Mouse (Mus musculus): ENCODE results near the gene Slc35d1. TPM values are rescaled to one million over a fixed set of nuclear protein-coding genes. Genes with fewer than 3 reads are reported as not detected.
A peak's percentile ranks its signal among the peaks of the same experiment; 100 is the strongest.
"Not testable (repeated sequence)": the region's sequence is repeated elsewhere in the genome, so short reads cannot be mapped to it uniquely, and the experiment has no call there.

Slc35d1 gene
- total RNA-seq, 4 experiments from 2014 or later, result 8.5 to 10.8 (median 10.5) TPM

DNA sequence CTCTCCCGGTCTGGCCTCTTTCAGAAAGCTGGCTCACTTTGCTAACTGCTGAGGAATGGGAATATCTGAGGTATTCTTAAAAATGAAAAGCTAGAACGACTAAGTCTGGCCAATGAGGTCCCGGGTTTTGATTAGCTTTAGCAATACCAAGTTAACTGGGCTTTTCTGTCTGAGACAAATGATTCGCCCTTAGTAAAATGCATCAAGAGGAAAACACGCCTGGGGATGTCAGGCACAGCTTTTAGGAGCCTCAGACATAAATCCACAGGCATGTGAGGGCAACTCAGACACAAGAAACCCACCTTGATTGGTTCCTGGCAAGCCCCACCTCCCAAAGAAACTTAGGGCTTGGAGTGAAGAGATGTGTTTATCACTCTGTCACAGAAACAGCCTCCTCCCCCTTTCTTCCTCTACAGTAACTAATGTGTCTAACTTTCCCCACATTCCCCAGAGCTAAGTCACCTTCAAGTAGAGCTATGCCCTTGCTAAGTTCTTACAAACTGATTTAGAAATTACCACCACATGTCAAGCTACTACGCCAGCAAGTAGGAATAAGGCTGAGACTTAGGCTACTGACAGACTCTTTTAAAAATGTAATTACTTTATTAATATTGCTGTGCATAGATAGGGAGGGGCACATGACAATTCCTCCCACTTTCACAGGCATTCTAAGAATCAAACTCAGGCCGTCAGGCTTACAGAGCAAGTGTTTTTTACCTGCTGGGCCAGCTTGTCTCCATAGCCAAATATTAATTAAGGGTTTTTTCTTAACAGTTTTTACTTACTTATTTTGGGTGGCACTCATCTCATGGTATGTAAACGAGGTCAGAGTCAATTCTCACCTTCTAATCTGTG is 26.0 kb downstream of the Slc35d1 start:
- DNase-seq (ENCODE audit: low spot score in 2 of 2), result no peak

GRCm38 (mm10) chr4:103180300-103180888 is 34.6 kb downstream of the Slc35d1 start:
- DNase-seq (ENCODE audit: low spot score in 2 of 2), result no peak

GRCm38 (mm10) chr4:103179581-103179980 is 35.4 kb downstream of the Slc35d1 start:
- DNase-seq (ENCODE audit: low spot score in 2 of 2), result peak in 1 of 2 experiments; percentile 12

DNA sequence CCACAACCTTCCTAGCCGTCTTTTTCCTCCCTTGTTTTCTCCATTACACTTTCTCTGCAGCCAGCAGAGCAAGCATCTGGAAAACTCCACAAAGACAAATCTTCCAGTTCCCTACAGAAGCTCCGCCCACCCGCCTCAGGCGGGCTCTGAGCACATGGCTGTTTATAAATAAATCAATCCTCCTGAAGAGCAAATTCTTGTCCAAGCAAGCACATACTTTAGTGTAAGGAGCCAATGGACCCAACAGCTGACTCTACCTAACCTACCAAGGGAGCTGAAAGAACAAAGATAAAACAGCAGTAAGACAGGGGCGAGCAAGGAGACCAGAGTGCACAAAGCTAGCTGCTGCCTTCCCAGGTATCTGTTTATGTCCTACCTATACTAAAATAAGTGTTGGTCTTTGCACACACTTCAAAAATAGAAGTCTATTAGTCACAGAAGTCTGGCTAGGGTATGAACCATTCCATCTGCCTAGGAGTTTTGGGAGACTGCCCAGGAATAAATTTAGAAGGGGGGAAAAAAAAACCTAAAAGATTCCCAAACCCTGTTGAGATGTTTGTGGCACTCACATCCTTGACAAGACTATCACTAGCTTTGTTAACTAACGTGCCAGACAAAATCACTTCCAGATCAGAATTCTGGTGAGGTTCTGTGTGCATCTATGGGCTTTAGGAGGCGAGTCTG is 36.2 kb downstream of the Slc35d1 start:
- DNase-seq (ENCODE audit: low spot score in 2 of 2), result peak in 1 of 2 experiments; percentile 70

DNA sequence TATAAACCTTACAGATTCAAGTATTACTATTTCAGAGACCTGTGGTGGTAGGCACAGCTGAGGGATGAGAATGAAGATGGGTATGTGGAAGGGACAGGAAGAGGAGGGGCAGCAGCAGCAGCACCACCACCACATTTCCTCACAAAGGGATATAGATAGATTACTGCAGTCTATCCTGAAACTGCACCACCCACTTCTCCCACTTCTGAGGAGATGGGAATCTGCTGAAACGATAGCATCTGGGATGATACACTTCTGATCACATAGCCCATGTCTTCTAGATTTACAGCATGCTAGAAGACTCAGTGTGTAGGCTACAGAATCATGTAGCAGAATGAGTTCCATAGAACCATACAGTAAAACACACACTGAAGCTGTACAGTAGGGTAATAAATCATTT is 37.3 kb downstream of the Slc35d1 start:
- no peak for DNase-seq (ENCODE audit: low spot score in 2 of 2)

DNA sequence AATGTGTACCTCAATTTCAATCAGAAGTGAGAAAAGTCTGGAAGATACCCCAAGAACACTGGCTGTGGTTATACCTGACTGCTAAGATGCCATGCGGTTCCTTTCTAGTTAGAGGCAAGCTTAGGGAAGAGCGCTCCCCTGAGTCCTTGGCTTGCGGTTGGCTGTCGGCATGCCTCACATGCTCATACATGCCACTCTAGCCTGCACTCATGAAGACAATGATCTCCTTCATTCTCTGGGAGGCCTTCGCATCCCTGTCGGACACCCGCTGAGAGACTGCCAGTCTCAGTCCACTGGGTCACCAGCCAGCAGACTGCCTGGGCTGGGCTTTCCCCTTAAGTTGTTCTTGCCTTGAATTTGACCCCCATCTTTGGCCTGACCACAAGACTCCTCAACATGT is 41.0 kb downstream of the Slc35d1 start:
- DNase-seq (ENCODE audit: low spot score in 2 of 2), result no peak

GRCm38 (mm10) chr4:103173507-103173906 is 41.5 kb downstream of the Slc35d1 start:
- no peak for DNase-seq (ENCODE audit: low spot score in 2 of 2)

GRCm38 (mm10) chr4:103171256-103171655 is 43.7 kb downstream of the Slc35d1 start:
- peak in 1 of 2 experiments; percentile 19 for DNase-seq (ENCODE audit: low spot score in 2 of 2)

DNA sequence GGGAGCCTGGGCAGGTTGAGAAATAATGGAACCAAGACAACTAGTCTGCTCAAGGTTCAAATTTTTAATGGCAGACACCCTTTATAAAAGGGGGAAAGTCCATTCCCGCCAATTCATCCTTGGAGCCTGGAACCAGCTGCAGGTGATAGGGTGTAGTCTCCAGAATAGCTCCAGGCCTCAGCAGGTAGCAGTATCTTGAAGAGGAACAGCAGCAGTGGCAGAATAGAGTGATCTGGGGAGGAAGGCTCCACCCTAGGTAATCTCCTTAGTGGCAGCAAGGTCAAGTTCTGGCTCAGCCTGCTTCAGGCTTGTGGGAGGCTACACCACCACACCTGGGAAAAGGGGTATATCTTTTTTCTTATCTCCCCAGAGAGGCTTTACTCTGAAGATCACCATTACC is 48.8 kb downstream of the Slc35d1 start:
- not testable (repeated sequence) for DNase-seq (ENCODE audit: low spot score in 2 of 2)

DNA sequence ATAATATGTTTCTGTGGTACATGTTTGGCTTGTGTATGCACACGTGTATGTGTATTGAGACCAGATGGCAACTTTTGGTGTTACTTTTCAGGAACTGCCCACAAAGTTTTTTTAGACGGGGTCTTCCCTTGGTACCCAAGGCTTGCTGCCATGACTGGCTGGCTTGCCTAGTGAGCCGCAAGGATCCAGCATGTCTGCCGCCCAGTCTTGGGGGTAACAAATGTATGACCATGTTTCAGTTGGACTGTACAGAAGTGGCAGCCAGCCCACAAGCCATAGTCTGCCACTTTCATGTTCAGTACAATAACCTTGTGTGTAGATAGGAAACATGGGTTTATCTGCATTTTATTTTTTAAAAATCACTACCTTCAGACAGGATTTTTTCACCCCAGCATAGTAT is 56.2 kb downstream of the Slc35d1 start:
- no peak for DNase-seq (ENCODE audit: low spot score in 2 of 2)

GRCm38 (mm10) chr4:103151946-103152345 is 63.0 kb downstream of the Slc35d1 start:
- no peak for DNase-seq (ENCODE audit: low spot score in 2 of 2)

DNA sequence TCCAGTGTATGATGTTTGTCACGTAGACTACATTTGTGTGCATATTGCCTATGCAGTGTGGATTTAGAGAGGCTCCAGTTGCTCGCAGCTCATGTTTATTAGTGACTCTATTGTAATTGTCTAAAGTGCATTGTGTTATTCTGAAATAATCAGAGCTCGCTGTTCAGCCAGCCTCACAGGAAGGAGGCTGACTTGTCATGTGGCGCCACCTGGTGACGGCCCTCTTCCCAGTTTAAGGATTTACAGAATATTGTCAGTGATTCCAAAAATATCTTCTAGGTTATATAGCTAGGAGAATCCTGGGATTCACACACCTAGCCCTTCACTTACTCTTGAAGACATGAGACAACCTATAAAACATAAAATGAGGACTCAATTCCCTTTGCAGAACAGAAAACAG is 68.6 kb downstream of the Slc35d1 start:
- DNase-seq (ENCODE audit: low spot score in 2 of 2), result peak; percentile 59 to 79

- no peak for DNase-seq (ENCODE audit: low spot score in 2 of 2)
Observed at GRCm38 (mm10) chr4:103136946-103137345, 78.0 kb downstream of the Slc35d1 start.

GRCm38 (mm10) chr4:103126533-103126932 is 88.4 kb downstream of the Slc35d1 start:
- no peak for DNase-seq (ENCODE audit: low spot score in 2 of 2)

DNA sequence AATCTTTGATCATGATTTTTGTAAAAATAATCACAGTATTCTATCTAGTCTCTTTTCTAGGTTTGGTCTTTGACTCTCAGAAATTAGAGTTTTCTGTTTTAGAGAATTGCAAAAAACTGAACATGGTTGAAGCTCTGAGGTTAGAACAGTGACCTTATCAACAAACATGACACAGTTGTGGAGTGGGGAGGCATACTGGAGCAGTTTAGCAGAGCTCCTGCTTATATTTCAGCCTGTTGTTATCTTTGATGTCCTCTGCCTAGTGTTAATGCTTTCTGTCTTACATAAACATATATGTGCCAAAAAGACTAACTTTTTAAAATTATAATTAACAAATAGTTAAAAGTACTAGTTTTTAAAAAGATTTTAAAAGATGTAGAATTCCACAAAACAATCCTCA is 91.4 kb downstream of the Slc35d1 start:
- DNase-seq (ENCODE audit: low spot score in 2 of 2), result no peak

GRCm38 (mm10) chr4:103123086-103123485 is 91.9 kb downstream of the Slc35d1 start:
- DNase-seq (ENCODE audit: low spot score in 2 of 2), result no peak

- DNase-seq (ENCODE audit: low spot score in 2 of 2), result no peak
Observed at GRCm38 (mm10) chr4:103120874-103121389, 94.0 kb downstream of the Slc35d1 start.

Other genes starting within 250 kb of the Slc35d1 start
- gene Tctex1d1, start 236.6 kb downstream of the Slc35d1 start, total RNA-seq (2022), result under 1 TPM; 0.28 to 0.53 (median 0.37) TPM
- gene Insl5, start 188.3 kb downstream of the Slc35d1 start, total RNA-seq (2022), result 1 to 10 TPM in 3 of 4 experiments, under 1 TPM in 1; 1.00 to 2.7 (median 1.4) TPM
- 10 to 100 TPM; 41.5 to 53.8 (median 48.3) TPM for gene Mier1, start 100.8 kb downstream of the Slc35d1 start, total RNA-seq (2022)
- gene Wdr78, start 100.6 kb downstream of the Slc35d1 start, total RNA-seq (2022), result 10 to 100 TPM; 12.4 to 17.1 (median 14.5) TPM
- not detected for gene 4921539E11Rik, start 75.7 kb upstream of the Slc35d1 start, total RNA-seq (2022)
- 10 to 100 TPM in 2 of 4 experiments, 1 to 10 TPM in 2; 8.5 to 11.2 (median 10.2) TPM for gene Oma1, start 98.6 kb upstream of the Slc35d1 start, total RNA-seq (2022)

Measured in left cerebral cortex, adult 8-10 months (tissue).